Mouse (Mus musculus) left cerebral cortex, adult 9 months (tissue): Measurements from ENCODE around the gene Klk1b5.
"Not testable (repeated sequence)": the region's sequence is repeated elsewhere in the genome, so short reads cannot be mapped to it uniquely, and the experiment has no call there.

ENCODE experiments used
- DNase-seq, 2 experiments: peaks; one replicate each; pipeline ENCODE4 v3.0.0; 2022; ENCODE audit warnings: low spot score in 2 of 2

The Klk1b5 gene

GRCm38 (mm10) chr7:44215645-44216044 is at the start of gene Klk1b5:
Klk1b5 (plus strand) TSS chr7:44215945.
- DNase-seq, result no peak

- DNase-seq, result no peak
Measured at GRCm38 (mm10) chr7:44179299-44180045, 36.3 kb upstream of the Klk1b5 start.

GRCm38 (mm10) chr7:44186516-44186915 is 29.2 kb upstream of the Klk1b5 start:
- not testable (repeated sequence) for DNase-seq

GRCm38 (mm10) chr7:44187936-44188335 is 27.8 kb upstream of the Klk1b5 start, which contains the start of gene Klk1b24:
Klk1b24 (plus strand) TSS chr7:44188236.
- DNase-seq, result not testable (repeated sequence)

GRCm38 (mm10) chr7:44193466-44193865 is 22.3 kb upstream of the Klk1b5 start:
- DNase-seq, result not testable (repeated sequence)

- no peak for DNase-seq
Measured at GRCm38 (mm10) chr7:44197891-44198290, 17.9 kb upstream of the Klk1b5 start, which contains the start of gene Klk1b3. Klk1b3 (plus strand) TSS chr7:44198191.

- DNase-seq, result not testable (repeated sequence)
Measured at GRCm38 (mm10) chr7:44207135-44207534, 8.6 kb upstream of the Klk1b5 start, which contains the start of gene Klk1b4. Klk1b4 (plus strand) TSS chr7:44207435.

GRCm38 (mm10) chr7:44208307-44208706 is 7.4 kb upstream of the Klk1b5 start:
- no peak for DNase-seq

- DNase-seq, result not testable (repeated sequence)
Measured at GRCm38 (mm10) chr7:44221601-44222000, 5.9 kb downstream of the Klk1b5 start.

GRCm38 (mm10) chr7:44222335-44222734 is 6.6 kb downstream of the Klk1b5 start:
- DNase-seq, result not testable (repeated sequence)

- DNase-seq, result no peak
Measured at GRCm38 (mm10) chr7:44225076-44225475, 9.3 kb downstream of the Klk1b5 start, which contains the start of gene Klk1. Klk1 (plus strand) TSS chr7:44225360.

GRCm38 (mm10) chr7:44235909-44236308 is 20.2 kb downstream of the Klk1b5 start, which contains the start of gene Gm36864:
Gm36864 (plus strand) TSS chr7:44236177.
- DNase-seq, result no peak

- no peak for DNase-seq
Measured at GRCm38 (mm10) chr7:44239913-44240312, 24.2 kb downstream of the Klk1b5 start.

- no peak for DNase-seq
Measured at GRCm38 (mm10) chr7:44240712-44241111, 25.0 kb downstream of the Klk1b5 start.

- DNase-seq, result no peak
Measured at GRCm38 (mm10) chr7:44241163-44241562, 25.4 kb downstream of the Klk1b5 start.

GRCm38 (mm10) chr7:44244080-44244479 is 28.3 kb downstream of the Klk1b5 start:
- no peak for DNase-seq

- DNase-seq, result peak; percentile 79 to 93
Measured at GRCm38 (mm10) chr7:44246055-44246983, 30.6 kb downstream of the Klk1b5 start, which contains the start of the genes 1700028J19Rik and 2410002F23Rik. 1700028J19Rik (minus strand) TSS chr7:44246695. 2410002F23Rik (plus strand) TSS chr7:44246722.

GRCm38 (mm10) chr7:44246984-44247470 is 31.3 kb downstream of the Klk1b5 start:
- peak in 1 of 2 experiments; percentile 59 for DNase-seq

GRCm38 (mm10) chr7:44247971-44248370 is 32.2 kb downstream of the Klk1b5 start:
- DNase-seq, result no peak

- DNase-seq, result no peak
Measured at GRCm38 (mm10) chr7:44249248-44249647, 33.5 kb downstream of the Klk1b5 start.

- not testable (repeated sequence) for DNase-seq
Measured at GRCm38 (mm10) chr7:44250732-44251275, 35.1 kb downstream of the Klk1b5 start.
